Mouse (Mus musculus): ENCODE data around the gene Coa5. TPM values are rescaled to one million over a fixed set of nuclear protein-coding genes. Genes with fewer than 3 reads are reported as not detected.

Coa5 gene
- polyA plus RNA-seq, 1 experiment from 2014 or later = 54.5 TPM

- WGBS = 88% methylated on average over 4 of the region's 4 CpGs
- H3K27ac ChIP-seq = no peak overlapping the region
- H3K9me3 ChIP-seq = no peaks in the 10 kb centered on the region
- H3K36me3 ChIP-seq = peaks cover 11% of the 10 kb centered on the region; the same call in 1 of the 2 replicates
- H3K27me3 ChIP-seq (replicated peaks) = no peaks in the 10 kb centered on the region
- H3K4me1 ChIP-seq (replicated peaks) = no peaks in the 10 kb centered on the region
- H3K4me3 ChIP-seq (replicated peaks) = no peak overlapping the region
- ATAC-seq = no peak
- no peak overlapping the region for H3K4me2 ChIP-seq (replicated peaks)
- H3K9ac ChIP-seq = no peak overlapping the region
Measured at GRCm38 (mm10) chr1:37467806-37468205, 37.9 kb upstream of the Coa5 start.

DNA sequence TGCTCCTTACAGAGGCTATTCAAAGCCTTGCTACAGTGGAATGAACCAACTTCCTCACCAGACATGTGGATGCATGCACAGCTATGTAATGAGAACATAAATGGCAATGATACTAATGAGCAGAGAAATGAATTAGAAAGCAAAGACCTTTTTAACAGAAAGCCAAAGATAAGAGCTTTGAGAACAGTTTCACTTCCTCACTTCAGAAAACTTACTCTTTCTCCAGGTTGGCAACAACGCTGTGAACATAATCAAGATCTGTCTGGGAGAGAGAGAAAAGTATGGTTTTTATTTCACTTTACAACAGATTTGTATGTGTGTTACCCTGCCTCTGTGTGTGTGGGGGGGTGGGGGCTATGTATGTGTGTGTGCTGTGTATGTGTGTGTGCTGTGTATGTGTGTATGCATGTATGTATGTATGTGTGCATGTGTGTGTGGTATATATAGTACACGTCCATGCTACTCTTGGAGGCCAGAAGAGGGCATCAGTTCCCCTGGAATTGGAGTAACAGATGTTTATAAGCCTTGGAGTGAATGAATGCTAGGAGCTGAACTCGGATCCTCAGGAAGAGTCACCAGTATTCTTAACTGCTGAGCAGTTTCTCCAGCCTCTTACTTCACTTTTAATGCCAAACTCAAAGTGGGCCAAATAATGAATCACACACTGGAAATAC lies 36.6 kb upstream of the Coa5 start:
- Histone ChIP-seq H3K9ac (no peak overlapping the region), H3K36me3 (peaks cover 11% of the 10 kb centered on the region; the same call in 1 of the 2 replicates), H3K27me3 (replicated peaks) (no peaks in the 10 kb centered on the region), H3K4me3 (replicated peaks) (no peak overlapping the region), H3K27ac (no peak overlapping the region), H3K4me2 (replicated peaks) (no peak overlapping the region), H3K9me3 (no peaks in the 10 kb centered on the region), H3K4me1 (replicated peaks) (no peaks in the 10 kb centered on the region)
- ATAC-seq = no peak
- 88% methylated on average over 3 of the region's 3 CpGs for WGBS

DNA sequence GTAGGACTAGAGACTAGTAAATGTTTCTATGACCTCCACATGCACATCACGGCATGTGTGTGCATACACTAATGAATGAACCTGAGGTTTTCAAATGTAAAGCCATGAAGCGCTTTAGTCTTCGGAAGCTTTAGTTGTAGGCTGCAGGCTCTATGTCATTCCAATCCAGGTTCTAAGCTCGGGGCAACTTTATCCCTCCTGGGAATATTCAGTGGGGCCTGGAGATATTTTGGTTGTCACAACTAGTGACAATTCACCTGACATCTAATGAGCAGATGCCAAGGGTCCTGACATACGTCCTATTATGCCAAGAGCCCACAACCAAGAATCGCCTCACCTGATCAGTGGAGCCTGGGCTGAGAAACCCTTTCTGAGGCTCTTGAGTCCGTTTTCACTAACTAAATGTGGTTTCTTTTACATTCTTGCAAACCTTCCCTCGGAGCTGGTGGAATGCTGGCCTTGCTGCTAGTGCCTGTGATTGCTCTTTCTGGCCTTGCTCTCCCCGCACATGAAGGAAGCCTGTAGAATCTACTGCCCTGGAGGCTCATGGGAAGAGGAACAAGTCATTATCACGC lies 35.1 kb upstream of the Coa5 start:
- WGBS = 79% methylated on average over 10 of the region's 10 CpGs
- no peaks in the 10 kb centered on the region for H3K27me3 ChIP-seq (replicated peaks)
- H3K9ac ChIP-seq = no peak overlapping the region
- no peak overlapping the region for H3K4me3 ChIP-seq (replicated peaks)
- peaks cover 11% of the 10 kb centered on the region; the same call in 1 of the 2 replicates for H3K36me3 ChIP-seq
- H3K4me1 ChIP-seq (replicated peaks) = no peaks in the 10 kb centered on the region
- no peaks in the 10 kb centered on the region for H3K9me3 ChIP-seq
- no peak for ATAC-seq
- no peak overlapping the region for H3K4me2 ChIP-seq (replicated peaks)
- no peak overlapping the region for H3K27ac ChIP-seq

DNA sequence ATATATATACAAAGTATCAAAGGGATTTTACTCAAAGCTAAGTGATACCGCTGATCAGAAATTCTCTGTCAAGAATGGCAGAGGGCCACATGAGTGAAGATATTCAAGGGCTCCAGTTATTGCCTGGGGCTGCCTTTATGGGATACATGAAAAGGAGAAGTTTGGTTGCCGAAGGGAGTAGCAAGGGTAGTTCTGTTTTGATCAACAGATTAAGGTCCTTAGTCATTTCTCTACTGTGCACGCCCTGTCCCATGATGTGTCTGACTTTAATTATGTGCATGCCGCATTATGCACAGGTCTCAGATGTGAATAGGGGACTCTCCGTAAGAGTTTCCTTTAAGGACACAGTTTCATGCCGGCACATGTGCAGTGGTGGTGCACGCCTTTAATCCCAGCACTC lies 27.6 kb upstream of the Coa5 start:
- H3K27me3 ChIP-seq (replicated peaks) = no peaks in the 10 kb centered on the region
- no peak for ATAC-seq
- no peak overlapping the region for H3K9ac ChIP-seq
- H3K9me3 ChIP-seq = no peaks in the 10 kb centered on the region
- H3K4me2 ChIP-seq (replicated peaks) = no peak overlapping the region
- no peak overlapping the region for H3K4me3 ChIP-seq (replicated peaks)
- WGBS = 92% methylated on average over 7 of the region's 7 CpGs
- H3K4me1 ChIP-seq (replicated peaks) = no peaks in the 10 kb centered on the region
- no peak overlapping the region for H3K27ac ChIP-seq
- H3K36me3 ChIP-seq = peaks cover 3% of the 10 kb centered on the region

- Histone ChIP-seq H3K27ac (no peak overlapping the region), H3K36me3 (peaks cover 16% of the 10 kb centered on the region), H3K4me3 (replicated peaks) (no peak overlapping the region), H3K27me3 (replicated peaks) (no peaks in the 10 kb centered on the region), H3K4me1 (replicated peaks) (no peaks in the 10 kb centered on the region), H3K9ac (no peak overlapping the region), H3K4me2 (replicated peaks) (no peak overlapping the region), H3K9me3 (no peaks in the 10 kb centered on the region)
- no peak for ATAC-seq
- WGBS = 88% methylated on average over 8 of the region's 8 CpGs
Measured at GRCm38 (mm10) chr1:37451270-37451669, 21.4 kb upstream of the Coa5 start.

DNA sequence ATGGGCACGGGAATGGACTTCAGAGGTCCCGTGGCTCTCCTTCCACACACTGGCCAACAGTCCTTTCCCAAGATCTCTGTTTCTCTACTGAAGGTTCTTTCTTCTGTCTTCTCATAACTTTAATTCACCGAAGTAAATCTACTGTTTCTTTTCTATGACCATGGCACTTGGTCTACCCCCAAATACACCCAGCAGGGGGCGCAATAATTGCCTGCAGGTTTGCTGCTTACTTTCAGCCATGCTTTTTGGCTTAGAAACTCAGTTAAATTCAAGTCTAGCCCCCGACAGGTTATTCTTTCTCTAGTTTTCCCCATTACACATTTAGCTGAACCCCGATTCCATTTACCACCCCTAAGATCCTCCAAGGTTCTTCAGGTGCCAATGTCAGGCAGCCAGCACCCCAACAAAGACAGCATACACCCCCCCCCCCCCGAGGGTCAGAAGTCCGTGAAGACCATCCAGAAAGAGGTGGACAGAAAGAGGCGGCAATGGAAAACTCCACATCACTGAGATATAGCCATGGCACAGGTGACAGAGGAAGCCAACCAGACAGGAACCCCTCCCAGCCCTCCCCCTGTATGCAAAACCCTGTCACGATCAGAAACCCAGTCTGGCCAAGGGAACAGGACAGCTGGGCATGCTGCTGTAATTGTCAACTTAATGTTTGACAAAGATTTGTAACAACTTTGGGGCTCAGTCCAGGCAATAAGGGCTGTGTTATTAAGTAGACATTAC lies 18.6 kb upstream of the Coa5 start:
- peaks cover 16% of the 10 kb centered on the region for H3K36me3 ChIP-seq
- WGBS = 75% methylated on average over 10 of the region's 10 CpGs

DNA sequence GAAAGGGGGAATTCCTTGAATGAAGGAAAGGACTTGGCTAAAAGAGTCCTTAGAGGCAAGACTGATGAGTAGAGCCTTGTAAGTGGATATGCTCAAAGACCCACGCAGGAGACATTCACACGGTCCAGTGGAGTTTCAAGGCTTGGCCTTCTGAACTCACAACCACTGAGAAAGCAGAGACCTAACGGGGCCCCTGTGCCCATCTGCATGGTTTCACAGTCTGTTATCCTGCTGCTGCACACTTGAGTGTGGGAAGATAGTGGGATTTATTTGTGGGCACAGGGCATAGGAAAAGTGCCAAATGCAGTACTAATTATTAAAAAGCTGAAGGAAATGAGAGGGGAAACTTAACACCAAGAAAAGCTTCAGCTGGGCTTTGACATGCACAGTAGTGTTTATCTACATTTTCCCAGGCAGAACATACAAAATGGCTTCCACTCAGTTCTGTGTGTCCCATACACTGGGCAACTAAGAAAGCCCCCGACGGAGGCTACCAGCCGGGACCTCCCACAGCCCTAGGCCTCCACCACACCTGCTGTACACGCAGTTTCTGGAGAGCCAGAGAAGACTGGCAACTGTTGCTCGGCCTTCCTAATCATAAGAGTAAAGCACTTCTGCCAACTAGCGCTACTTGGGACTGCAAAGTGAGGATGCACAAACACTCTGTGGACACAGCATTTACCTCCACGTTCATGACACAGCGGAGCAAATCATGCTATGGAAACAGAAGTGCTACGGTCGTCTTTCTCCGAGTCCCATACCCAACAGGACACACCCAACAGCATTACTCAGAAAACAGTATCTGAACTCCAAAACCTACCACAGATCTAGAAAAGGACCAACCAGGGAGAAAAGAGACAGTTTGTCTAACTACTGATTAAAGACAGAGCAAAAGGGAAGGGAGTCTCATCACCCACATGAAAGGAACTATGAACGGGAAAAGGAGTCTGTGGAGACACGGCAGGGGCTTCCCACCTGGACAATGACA lies 13.2 kb upstream of the Coa5 start:
- no peak for ATAC-seq
- Histone ChIP-seq H3K36me3 (peaks cover 12% of the 10 kb centered on the region), H3K9me3 (no peaks in the 10 kb centered on the region), H3K9ac (no peak overlapping the region), H3K27me3 (replicated peaks) (no peaks in the 10 kb centered on the region), H3K4me2 (replicated peaks) (no peak overlapping the region), H3K27ac (no peak overlapping the region), H3K4me3 (replicated peaks) (no peak overlapping the region), H3K4me1 (replicated peaks) (no peaks in the 10 kb centered on the region)
- 92% methylated on average over 16 of the region's 16 CpGs for WGBS

More for the DNA sequence above, 18.6 kb upstream of the Coa5 start:
- no peak for ATAC-seq
- H3K4me3 ChIP-seq (replicated peaks) = no peak overlapping the region
- H3K4me1 ChIP-seq (replicated peaks) = no peaks in the 10 kb centered on the region
- no peak overlapping the region for H3K9ac ChIP-seq
- H3K27ac ChIP-seq = no peak overlapping the region
- no peaks in the 10 kb centered on the region for H3K27me3 ChIP-seq (replicated peaks)
- H3K9me3 ChIP-seq = no peaks in the 10 kb centered on the region
- no peak overlapping the region for H3K4me2 ChIP-seq (replicated peaks)

DNA sequence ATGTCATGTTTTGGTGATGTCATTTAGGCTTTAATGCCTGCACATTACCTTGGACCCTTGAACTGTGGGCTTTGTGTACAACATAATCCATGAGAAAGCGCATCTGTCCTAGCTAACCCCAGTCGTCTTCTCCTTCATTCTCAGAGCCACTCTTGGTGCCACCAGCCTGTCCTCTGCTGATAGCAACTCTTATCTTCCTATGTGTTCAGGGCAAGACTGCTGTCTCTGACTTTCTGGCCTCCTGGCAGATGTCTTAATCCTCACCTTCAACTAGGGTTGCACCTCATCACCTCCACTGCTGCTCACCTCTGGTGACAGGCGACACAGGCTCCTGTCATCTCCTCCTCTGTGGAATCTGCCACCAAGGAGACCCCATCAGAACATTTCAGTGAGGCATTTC lies 6.5 kb upstream of the Coa5 start:
- no peaks in the 10 kb centered on the region for H3K4me1 ChIP-seq (replicated peaks)
- 0 out of 2 replicates have a peak, but pooled peaks have one; percentile 24 for ATAC-seq
- no peaks in the 10 kb centered on the region for H3K27me3 ChIP-seq (replicated peaks)
- no peak overlapping the region for H3K9ac ChIP-seq
- 89% methylated on average over 3 of the region's 3 CpGs for WGBS
- H3K36me3 ChIP-seq = peaks cover 26% of the 10 kb centered on the region
- H3K4me2 ChIP-seq (replicated peaks) = no peak overlapping the region
- no peak overlapping the region for H3K4me3 ChIP-seq (replicated peaks)
- no peaks in the 10 kb centered on the region for H3K9me3 ChIP-seq
- H3K27ac ChIP-seq = no peak overlapping the region

GRCm38 (mm10) chr1:37430297-37430840 lies 466 bp upstream of the Coa5 start:
- Histone ChIP-seq H3K9ac (peak overlapping the region; percentile 95), H3K27ac (peak overlapping the region; percentile 85), H3K27me3 (replicated peaks) (no peaks in the 10 kb centered on the region), H3K36me3 (peaks cover 20% of the 10 kb centered on the region), H3K4me3 (replicated peaks) (peak overlapping the region; percentile 99), H3K9me3 (no peaks in the 10 kb centered on the region), H3K4me2 (replicated peaks) (peak overlapping the region; percentile 85), H3K4me1 (replicated peaks) (peaks cover 12% of the 10 kb centered on the region)
- 1% methylated on average over 40 of the region's 40 CpGs for WGBS
- ATAC-seq = peak; percentile 75

- Histone ChIP-seq H3K27ac (0 out of 2 replicates have a peak overlapping the region, but pooled peaks have one; percentile 54), H3K36me3 (peaks cover 22% of the 10 kb centered on the region), H3K9ac (no peak overlapping the region; the same call in 1 of the 2 replicates), H3K4me1 (replicated peaks) (peaks cover 12% of the 10 kb centered on the region), H3K4me2 (replicated peaks) (peak overlapping the region; percentile 85), H3K9me3 (no peaks in the 10 kb centered on the region), H3K4me3 (replicated peaks) (peak overlapping the region; percentile 99), H3K27me3 (replicated peaks) (no peaks in the 10 kb centered on the region)
- 59% methylated on average over 2 of the region's 2 CpGs for WGBS
- no peak for ATAC-seq
Measured at GRCm38 (mm10) chr1:37428911-37429310, 992 bp downstream of the Coa5 start.

GRCm38 (mm10) chr1:37427144-37427875 lies 2.6 kb downstream of the Coa5 start:
- no peak for ATAC-seq
- Histone ChIP-seq H3K9me3 (no peaks in the 10 kb centered on the region), H3K4me3 (replicated peaks) (no peak overlapping the region), H3K36me3 (peaks cover 12% of the 10 kb centered on the region), H3K4me1 (replicated peaks) (peaks cover 12% of the 10 kb centered on the region), H3K4me2 (replicated peaks) (no peak overlapping the region), H3K27ac (no peak overlapping the region), H3K27me3 (replicated peaks) (no peaks in the 10 kb centered on the region), H3K9ac (no peak overlapping the region)
- 92% methylated on average over 8 of the region's 8 CpGs for WGBS

Measured in intestine, embryonic 15.5 days (tissue).